Mouse (Mus musculus) stomach, postnatal 0 days (tissue): ENCODE data around the gene Senp3. TPM values are rescaled to one million over a fixed set of nuclear protein-coding genes. Genes with fewer than 3 reads are reported as not detected.

Experiments used
- ATAC-seq: fragments of 200-750 bp; cut with Nextera tagmentation; 2 replicates; pipeline ENCODE4 v1.8.0; 2017; ENCODE audit not compliant: low FRiP score, low TSS enrichment
- DNase-seq: peaks from one replicate; pipeline ENCODE4 v3.0.0-alpha.2; 2016; ENCODE audit warnings: low spot score
- H3K27ac ChIP-seq: fragments of 300-500 bp; sonication (generic); replicated peaks from 2 replicates; pipeline ENCODE4 v1.5.1; 2014; ENCODE audit warnings: mild to moderate bottlenecking, control low read depth
- H3K27me3 ChIP-seq: fragments of 300-500 bp; sonication (generic); 2 replicates; pipeline ENCODE4 v1.6.1; 2014; ENCODE audit warnings: low read length; ENCODE audit not compliant: control insufficient read depth, insufficient read depth
- H3K36me3 ChIP-seq: fragments of 300-500 bp; sonication (generic); 2 replicates; pipeline ENCODE4 v1.6.1; 2014; ENCODE audit warnings: low read length, mixed read lengths; ENCODE audit not compliant: control insufficient read depth, insufficient read depth
- H3K4me1 ChIP-seq: fragments of 300-500 bp; sonication (generic); replicated peaks from 2 replicates; pipeline ENCODE4 v1.6.1; 2014; ENCODE audit warnings: antibody characterized with exemption; ENCODE audit not compliant: control insufficient read depth, insufficient read depth
- H3K4me2 ChIP-seq: fragments of 300-500 bp; sonication (generic); replicated peaks from 2 replicates; pipeline ENCODE4 v1.6.1; 2014; ENCODE audit warnings: low read depth, mild to moderate bottlenecking, control low read depth, moderate library complexity
- H3K4me3 ChIP-seq: fragments of 300-500 bp; sonication (generic); 2 replicates; pipeline ENCODE4 v1.5.1; 2014; ENCODE audit warnings: low read depth, low read length, control low read depth
- H3K9ac ChIP-seq: fragments of 300-500 bp; sonication (generic); 2 replicates; pipeline ENCODE4 v1.6.1; 2014; ENCODE audit warnings: mild to moderate bottlenecking, low read length, control low read depth, mixed read lengths
- H3K9me3 ChIP-seq: fragments of 300-500 bp; sonication (generic); 2 replicates; pipeline ENCODE4 v1.6.1; 2016; ENCODE audit warnings: low read length; ENCODE audit not compliant: control insufficient read depth
- CTCF ChIP-seq: IDR thresholded peaks from 2 replicates; pipeline ENCODE4 v1.5.1; 2016; ENCODE audit warnings: antibody characterized with exemption, low read depth, mild to moderate bottlenecking, moderate library complexity
- EP300 ChIP-seq: optimal IDR thresholded peaks from 2 replicates; pipeline ENCODE3; 2016; ENCODE audit warnings: antibody characterized with exemption
- WGBS: fragments of 180-500 bp; shearing (Covaris S2); extraction: QIAGEN DNeasy Blood & Tissue Kit; methylation state at CpG from one replicate; pipeline ENCODE4 v1.1.7; 2014; 5-methylcytosine and 5-hydroxymethylcytosine counted together
- polyA plus RNA-seq: library from polyadenylated mRNA; unstranded; fragments of >200 nt; fragmentation: Nextera tagmentation; extraction: Ambion mirVana; gene quantifications from 2 replicates; pipeline ENCODE4 v1.2.1, GENCODE M21; 2015

Gene Senp3
- polyA plus RNA-seq, 1 experiment from 2014 or later: 30.5 TPM

- DNase-seq: no peak
- Histone ChIP-seq H3K9ac (no peak overlapping the region), H3K36me3 (no peaks in the 10 kb centered on the region), H3K4me2 (no peak overlapping the region), H3K4me3 (no peak overlapping the region), H3K4me1 (no peaks in the 10 kb centered on the region), H3K27ac (no peak overlapping the region), H3K9me3 (no peaks in the 10 kb centered on the region), H3K27me3 (no peaks in the 10 kb centered on the region)
- ATAC-seq: no peak
- WGBS: 38% methylated on average over 1 of the region's 1 CpGs
- TF ChIP-seq CTCF (no peak), EP300 (no peak)
Observed at GRCm38 (mm10) chr11:69699595-69699994, 17.7 kb upstream of the Senp3 start.

GRCm38 (mm10) chr11:69698574-69698973, 16.7 kb upstream of the Senp3 start:
- DNase-seq: no peak
- H3K4me3 ChIP-seq: no peak overlapping the region
- H3K27me3 ChIP-seq: no peaks in the 10 kb centered on the region
- no peak for ATAC-seq
- no peak overlapping the region for H3K27ac ChIP-seq
- no peaks in the 10 kb centered on the region for H3K36me3 ChIP-seq
- no peaks in the 10 kb centered on the region for H3K4me1 ChIP-seq
- H3K9me3 ChIP-seq: no peaks in the 10 kb centered on the region
- TF ChIP-seq EP300 (no peak), CTCF (peak; percentile 40)
- no peak overlapping the region for H3K9ac ChIP-seq
- WGBS: 71% methylated on average over 5 of the region's 5 CpGs
- no peak overlapping the region for H3K4me2 ChIP-seq

GRCm38 (mm10) chr11:69697396-69697795, 15.5 kb upstream of the Senp3 start:
- no peak overlapping the region for H3K4me2 ChIP-seq
- no peak overlapping the region for H3K4me3 ChIP-seq
- no peak for TF ChIP-seq EP300
- no peak for TF ChIP-seq CTCF
- ATAC-seq (no peak), DNase-seq (no peak)
- H3K27ac ChIP-seq: no peak overlapping the region
- no peaks in the 10 kb centered on the region for H3K9me3 ChIP-seq
- H3K27me3 ChIP-seq: no peaks in the 10 kb centered on the region
- no peaks in the 10 kb centered on the region for H3K36me3 ChIP-seq
- WGBS: 90% methylated on average over 3 of the region's 3 CpGs
- H3K4me1 ChIP-seq: no peaks in the 10 kb centered on the region
- H3K9ac ChIP-seq: no peak overlapping the region

- peak within 1 kb of the TSS; percentile 89 for H3K27ac ChIP-seq
Observed at GRCm38 (mm10) chr11:69695361-69696181, 13.7 kb upstream of the Senp3 start, which contains the start of the genes Tnfsf12 and Tnfsfm13. Gene Tnfsf12, minus strand, starts transcription at chr11:69695849. Gene Tnfsfm13, minus strand, starts transcription at chr11:69696098.

GRCm38 (mm10) chr11:69695046-69695360, 13.1 kb upstream of the Senp3 start:
- TF ChIP-seq EP300: no peak
- no peak for TF ChIP-seq CTCF
- Histone ChIP-seq H3K27me3 (no peaks in the 10 kb centered on the region), H3K27ac (peak overlapping the region; percentile 89), H3K9ac (peak overlapping the region; percentile 80), H3K4me1 (no peaks in the 10 kb centered on the region), H3K9me3 (no peaks in the 10 kb centered on the region), H3K36me3 (no peaks in the 10 kb centered on the region), H3K4me3 (peak overlapping the region; percentile 61), H3K4me2 (peak overlapping the region; percentile 84)
- no peak for DNase-seq
- 20% methylated on average over 6 of the region's 6 CpGs for WGBS
- peak; percentile 13; the same call in 1 of the 2 replicates for ATAC-seq

More at GRCm38 (mm10) chr11:69695361-69696181, 13.7 kb upstream of the Senp3 start, which contains the start of the genes Tnfsf12 and Tnfsfm13:
- WGBS: 3% methylated on average over 34 of the region's 41 CpGs
- Histone ChIP-seq H3K9ac (peak within 1 kb of the TSS; percentile 80), H3K36me3 (no peaks in the 10 kb centered on the region), H3K4me3 (peak within 1 kb of the TSS; percentile 61), H3K4me2 (peak within 1 kb of the TSS; percentile 84), H3K4me1 (no peaks in the 10 kb centered on the region), H3K27me3 (no peaks in the 10 kb centered on the region), H3K9me3 (no peaks in the 10 kb centered on the region)
- no peak for TF ChIP-seq EP300
- TF ChIP-seq CTCF: peak; percentile 40
- ATAC-seq (peak; percentile 75), DNase-seq (peak; percentile 65)

GRCm38 (mm10) chr11:69693421-69693965, 11.6 kb upstream of the Senp3 start:
- no peak overlapping the region for H3K9ac ChIP-seq
- H3K4me1 ChIP-seq: no peaks in the 10 kb centered on the region
- H3K36me3 ChIP-seq: no peaks in the 10 kb centered on the region
- H3K9me3 ChIP-seq: no peaks in the 10 kb centered on the region
- 52% methylated on average over 11 of the region's 11 CpGs for WGBS
- no peaks in the 10 kb centered on the region for H3K27me3 ChIP-seq
- H3K4me3 ChIP-seq: no peak overlapping the region
- TF ChIP-seq EP300 (no peak), CTCF (no peak)
- ATAC-seq: no peak
- H3K27ac ChIP-seq: no peak overlapping the region
- DNase-seq: no peak
- H3K4me2 ChIP-seq: no peak overlapping the region
